Mouse (Mus musculus): Measurements from ENCODE around the gene B430306N03Rik.

GRCm38 (mm10) chr17:48274098-48274497, 41.8 kb upstream of the B430306N03Rik start:
- TF ChIP-seq CTCF (IDR thresholded peaks at IDR 0.05; ENCODE audit: control insufficient read depth, insufficient read depth, insufficient read length): no peak
- no peak for TF ChIP-seq MAX (IDR thresholded peaks at IDR 0.05)
